Mouse (Mus musculus) cerebellum, adult 2 months (tissue): ENCODE measurements at regions not wholly inside any gene's neighbourhood (a gene's known extent, or its start where the extent isn't known, plus 50 kb on each side); places are given as distances from the start of the nearest gene placed in this dataset.

Source experiments
- CTCF ChIP-seq: fragments of 200-500 bp; IDR thresholded peaks from 2 replicates; pipeline ENCODE4 v1.5.1; 2011; ENCODE audit warnings: low read depth, mild to moderate bottlenecking, control low read depth, low read length, moderate library complexity, borderline replicate concordance; ENCODE audit not compliant: insufficient read depth
- POLR2A ChIP-seq: fragments of 200-500 bp; IDR thresholded peaks from 2 replicates; pipeline ENCODE4 v1.6.1; 2011; ENCODE audit warnings: low read length, control low read depth, borderline replicate concordance; ENCODE audit not compliant: insufficient read depth

GRCm38 (mm10) chr13:70216134-70216533, 413.9 kb downstream of the Med10 start:
- TF ChIP-seq CTCF (no peak), POLR2A (no peak)
